Mouse (Mus musculus) kidney, embryonic 15.5 days (tissue): ENCODE results near the gene Actr3. TPM values are rescaled to one million over a fixed set of nuclear protein-coding genes. Genes with fewer than 3 reads are reported as not detected.

ENCODE experiments used
- ATAC-seq: fragments of 200-750 bp; cut with Nextera tagmentation; replicated peaks from 2 replicates; pipeline ENCODE4 v1.8.0; 2017; ENCODE audit warnings: moderate TSS enrichment; ENCODE audit not compliant: low FRiP score
- H3K27ac ChIP-seq: fragments of 300-500 bp; sonication (generic); 2 replicates; pipeline ENCODE4 v1.5.1; 2015; ENCODE audit warnings: mild to moderate bottlenecking, inconsistent platforms
- H3K27me3 ChIP-seq: fragments of 300-500 bp; sonication (generic); 2 replicates; pipeline ENCODE4 v1.6.1; 2015; ENCODE audit warnings: inconsistent platforms
- H3K36me3 ChIP-seq: fragments of 300-500 bp; sonication (generic); 2 replicates; pipeline ENCODE4 v1.6.1; 2015; ENCODE audit warnings: inconsistent platforms
- H3K4me1 ChIP-seq: fragments of 300-500 bp; sonication (generic); 2 replicates; pipeline ENCODE4 v1.6.1; 2015; ENCODE audit warnings: inconsistent platforms
- H3K4me2 ChIP-seq: fragments of 300-500 bp; sonication (generic); 2 replicates; pipeline ENCODE4 v1.6.1; 2015; ENCODE audit warnings: moderate library complexity, mild to moderate bottlenecking, inconsistent platforms
- H3K4me3 ChIP-seq: fragments of 300-500 bp; sonication (generic); replicated peaks from 2 replicates; pipeline ENCODE4 v1.5.1; 2015; ENCODE audit warnings: mild to moderate bottlenecking, inconsistent platforms
- H3K9ac ChIP-seq: fragments of 300-500 bp; sonication (generic); 2 replicates; pipeline ENCODE4 v1.6.1; 2015; ENCODE audit warnings: mild to moderate bottlenecking, inconsistent platforms
- H3K9me3 ChIP-seq: fragments of 300-500 bp; sonication (generic); replicated peaks from 2 replicates; pipeline ENCODE4 v1.6.1; 2016; ENCODE audit warnings: inconsistent platforms
- WGBS: fragments of 180-500 bp; shearing (Covaris S2); methylation state at CpG from one replicate; pipeline ENCODE4 v1.1.7; 2015; ENCODE audit warnings: mixed read lengths; 5-methylcytosine and 5-hydroxymethylcytosine counted together
- polyA plus RNA-seq: library from polyadenylated mRNA; unstranded; fragments of >200 nt; fragmentation: Nextera tagmentation; extraction: Ambion mirVana; gene quantifications from 2 replicates; pipeline ENCODE4 v1.2.1, GENCODE M21; 2015

The Actr3 gene
- polyA plus RNA-seq, 1 experiment from 2014 or later, result 253 TPM

GRCm38 (mm10) chr1:125463349-125463748, 27.8 kb upstream of the Actr3 start:
- ATAC-seq, result no peak
- Histone ChIP-seq H3K36me3 (no peaks in the 10 kb centered on the region), H3K4me1 (no peaks in the 10 kb centered on the region), H3K27me3 (no peaks in the 10 kb centered on the region), H3K27ac (no peak overlapping the region), H3K4me2 (no peak overlapping the region), H3K9ac (no peak overlapping the region), H3K9me3 (no peaks in the 10 kb centered on the region), H3K4me3 (no peak overlapping the region)
- WGBS, result 81% methylated on average over 2 of the region's 2 CpGs

GRCm38 (mm10) chr1:125462917-125463316, 27.4 kb upstream of the Actr3 start:
- H3K27ac ChIP-seq, result no peak overlapping the region
- 88% methylated on average over 1 of the region's 1 CpGs for WGBS
- H3K27me3 ChIP-seq, result no peaks in the 10 kb centered on the region
- no peaks in the 10 kb centered on the region for H3K9me3 ChIP-seq
- no peak overlapping the region for H3K4me3 ChIP-seq
- no peak for ATAC-seq
- no peak overlapping the region for H3K9ac ChIP-seq
- no peak overlapping the region for H3K4me2 ChIP-seq
- H3K4me1 ChIP-seq, result no peaks in the 10 kb centered on the region
- no peaks in the 10 kb centered on the region for H3K36me3 ChIP-seq

- H3K4me1 ChIP-seq, result no peaks in the 10 kb centered on the region
- no peak overlapping the region for H3K9ac ChIP-seq
- WGBS, result 49% methylated on average over 5 of the region's 5 CpGs
- no peak overlapping the region for H3K27ac ChIP-seq
- no peaks in the 10 kb centered on the region for H3K9me3 ChIP-seq
- H3K4me3 ChIP-seq, result no peak overlapping the region
- H3K36me3 ChIP-seq, result no peaks in the 10 kb centered on the region
- H3K27me3 ChIP-seq, result no peaks in the 10 kb centered on the region
- ATAC-seq, result no peak
- H3K4me2 ChIP-seq, result no peak overlapping the region
Observed at GRCm38 (mm10) chr1:125458531-125458930, 23.0 kb upstream of the Actr3 start.

- Histone ChIP-seq H3K27me3 (no peaks in the 10 kb centered on the region), H3K9ac (no peak overlapping the region), H3K36me3 (no peaks in the 10 kb centered on the region), H3K4me3 (no peak overlapping the region), H3K27ac (no peak overlapping the region), H3K4me1 (no peaks in the 10 kb centered on the region), H3K4me2 (no peak overlapping the region), H3K9me3 (no peaks in the 10 kb centered on the region)
- 65% methylated on average over 2 of the region's 2 CpGs for WGBS
- ATAC-seq, result no peak
Observed at GRCm38 (mm10) chr1:125455128-125455527, 19.6 kb upstream of the Actr3 start.

GRCm38 (mm10) chr1:125450282-125451000, 14.9 kb upstream of the Actr3 start:
- no peak for ATAC-seq
- WGBS, result 78% methylated on average over 4 of the region's 4 CpGs
- no peaks in the 10 kb centered on the region for H3K4me1 ChIP-seq
- no peak overlapping the region for H3K27ac ChIP-seq
- no peaks in the 10 kb centered on the region for H3K36me3 ChIP-seq
- no peaks in the 10 kb centered on the region for H3K9me3 ChIP-seq
- H3K27me3 ChIP-seq, result no peaks in the 10 kb centered on the region
- H3K9ac ChIP-seq, result no peak overlapping the region
- no peak overlapping the region for H3K4me3 ChIP-seq
- H3K4me2 ChIP-seq, result no peak overlapping the region

GRCm38 (mm10) chr1:125447926-125448325, 12.4 kb upstream of the Actr3 start:
- Histone ChIP-seq H3K4me2 (no peak overlapping the region), H3K27ac (no peak overlapping the region)
- ATAC-seq, result no peak

GRCm38 (mm10) chr1:125441679-125442078, 6.2 kb upstream of the Actr3 start:
- Histone ChIP-seq H3K9ac (no peak overlapping the region), H3K9me3 (no peaks in the 10 kb centered on the region), H3K27ac (no peak overlapping the region), H3K4me3 (no peak overlapping the region), H3K4me1 (0 out of 2 replicates have a peak, but pooled peaks cover 8% of the 10 kb centered on the region), H3K36me3 (no peaks in the 10 kb centered on the region), H3K4me2 (no peak overlapping the region), H3K27me3 (no peaks in the 10 kb centered on the region)
- WGBS, result 58% methylated on average over 7 of the region's 7 CpGs
- peak; percentile 47; the same call in 1 of the 2 replicates for ATAC-seq

More at GRCm38 (mm10) chr1:125447926-125448325, 12.4 kb upstream of the Actr3 start:
- Histone ChIP-seq H3K9me3 (no peaks in the 10 kb centered on the region), H3K9ac (no peak overlapping the region), H3K4me1 (no peaks in the 10 kb centered on the region), H3K27me3 (no peaks in the 10 kb centered on the region), H3K4me3 (no peak overlapping the region), H3K36me3 (no peaks in the 10 kb centered on the region)

GRCm38 (mm10) chr1:125441251-125441650, 5.7 kb upstream of the Actr3 start:
- Histone ChIP-seq H3K4me3 (no peak overlapping the region), H3K4me1 (0 out of 2 replicates have a peak, but pooled peaks cover 10% of the 10 kb centered on the region), H3K27me3 (no peaks in the 10 kb centered on the region), H3K9me3 (no peaks in the 10 kb centered on the region), H3K36me3 (no peaks in the 10 kb centered on the region), H3K27ac (no peak overlapping the region), H3K9ac (no peak overlapping the region), H3K4me2 (no peak overlapping the region)
- 80% methylated on average over 6 of the region's 6 CpGs for WGBS
- ATAC-seq, result no peak

GRCm38 (mm10) chr1:125439556-125439955, 4.0 kb upstream of the Actr3 start:
- Histone ChIP-seq H3K27me3 (no peaks in the 10 kb centered on the region), H3K9me3 (no peaks in the 10 kb centered on the region), H3K4me3 (no peak overlapping the region), H3K4me1 (0 out of 2 replicates have a peak, but pooled peaks cover 14% of the 10 kb centered on the region), H3K4me2 (no peak overlapping the region), H3K9ac (no peak overlapping the region), H3K27ac (no peak overlapping the region), H3K36me3 (no peaks in the 10 kb centered on the region)
- WGBS, result 89% methylated on average over 3 of the region's 3 CpGs
- no peak for ATAC-seq

- 84% methylated on average over 2 of the region's 2 CpGs for WGBS
- no peaks in the 10 kb centered on the region for H3K36me3 ChIP-seq
- H3K27me3 ChIP-seq, result no peaks in the 10 kb centered on the region
- H3K4me1 ChIP-seq, result 0 out of 2 replicates have a peak, but pooled peaks cover 14% of the 10 kb centered on the region
- no peak overlapping the region for H3K27ac ChIP-seq
- no peak overlapping the region for H3K4me2 ChIP-seq
- no peak overlapping the region for H3K4me3 ChIP-seq
- no peaks in the 10 kb centered on the region for H3K9me3 ChIP-seq
- no peak overlapping the region for H3K9ac ChIP-seq
- no peak for ATAC-seq
Observed at GRCm38 (mm10) chr1:125438826-125439225, 3.3 kb upstream of the Actr3 start.

- Histone ChIP-seq H3K27me3 (no peaks in the 10 kb centered on the region), H3K36me3 (no peaks in the 10 kb centered on the region), H3K9ac (no peak overlapping the region), H3K27ac (no peak overlapping the region), H3K4me3 (no peak overlapping the region), H3K4me1 (peaks cover 17% of the 10 kb centered on the region; the same call in 1 of the 2 replicates), H3K4me2 (no peak overlapping the region), H3K9me3 (no peaks in the 10 kb centered on the region)
- WGBS, result 37% methylated on average over 3 of the region's 3 CpGs
- no peak for ATAC-seq
Observed at GRCm38 (mm10) chr1:125437927-125438326, 2.4 kb upstream of the Actr3 start.

GRCm38 (mm10) chr1:125437161-125437560, 1.6 kb upstream of the Actr3 start:
- H3K27ac ChIP-seq, result no peak overlapping the region
- H3K9ac ChIP-seq, result no peak overlapping the region
- ATAC-seq, result no peak
- no peak overlapping the region for H3K4me3 ChIP-seq
- peaks cover 21% of the 10 kb centered on the region for H3K4me1 ChIP-seq
- no peaks in the 10 kb centered on the region for H3K36me3 ChIP-seq
- WGBS, result 86% methylated on average over 2 of the region's 2 CpGs
- H3K27me3 ChIP-seq, result no peaks in the 10 kb centered on the region
- H3K9me3 ChIP-seq, result no peaks in the 10 kb centered on the region
- H3K4me2 ChIP-seq, result no peak overlapping the region

- Histone ChIP-seq H3K36me3 (no peaks in the 10 kb centered on the region), H3K4me3 (peak overlapping the region; percentile 88), H3K27ac (peak overlapping the region; percentile 99), H3K27me3 (no peaks in the 10 kb centered on the region), H3K4me1 (peaks cover 24% of the 10 kb centered on the region), H3K9ac (peak overlapping the region; percentile 88), H3K4me2 (peak overlapping the region; percentile 59), H3K9me3 (no peaks in the 10 kb centered on the region)
- no peak for ATAC-seq
- 0% methylated on average over 21 of the region's 23 CpGs for WGBS
Observed at GRCm38 (mm10) chr1:125435018-125435368, 534 bp downstream of the Actr3 start.
